Mouse (Mus musculus): Measurements from ENCODE around the gene Gm8797. TPM values are rescaled to one million over a fixed set of nuclear protein-coding genes. Genes with fewer than 3 reads are reported as not detected.
"Not testable (repeated sequence)": the region's sequence is repeated elsewhere in the genome, so short reads cannot be mapped to it uniquely, and the experiment has no call there.

Gm8797 gene
- polyA plus RNA-seq (2012; rRNA removed), result 2.3 and 2.5 TPM in 2 replicates

- WGBS, result 91% methylated on average over 9 of the region's 9 CpGs
- DNase-seq (ENCODE audit: low read depth, low spot score), result not testable (repeated sequence)
Measured at GRCm38 (mm10) chr3:5750506-5750905, at the start of gene Gm8797. Gene Gm8797, plus strand, starts transcription at chr3:5750806.

DNA sequence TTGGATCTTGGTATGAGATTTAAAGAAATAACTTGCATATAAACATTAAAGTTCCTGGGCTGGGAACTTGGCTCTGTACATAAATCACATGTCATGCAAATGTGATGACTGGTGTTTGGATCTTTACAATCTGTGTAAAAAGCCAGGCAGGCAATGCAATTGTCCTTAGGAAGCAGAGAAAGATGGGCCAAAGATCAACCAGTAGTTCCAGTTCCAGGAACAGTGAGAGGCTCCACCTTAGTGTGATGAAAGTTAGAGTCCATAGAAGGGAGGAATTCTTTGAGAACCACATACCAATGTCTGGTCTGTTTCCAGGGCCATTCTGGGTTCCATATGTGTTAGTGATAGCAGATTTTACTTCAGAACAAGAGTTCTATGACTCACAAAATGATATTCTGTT is 36.1 kb upstream of the Gm8797 start:
- DNase-seq (ENCODE audit: low read depth, low spot score), result no peak

- DNase-seq (ENCODE audit: low read depth, low spot score), result no peak
Measured at GRCm38 (mm10) chr3:5732931-5733330, 17.7 kb upstream of the Gm8797 start.

DNA sequence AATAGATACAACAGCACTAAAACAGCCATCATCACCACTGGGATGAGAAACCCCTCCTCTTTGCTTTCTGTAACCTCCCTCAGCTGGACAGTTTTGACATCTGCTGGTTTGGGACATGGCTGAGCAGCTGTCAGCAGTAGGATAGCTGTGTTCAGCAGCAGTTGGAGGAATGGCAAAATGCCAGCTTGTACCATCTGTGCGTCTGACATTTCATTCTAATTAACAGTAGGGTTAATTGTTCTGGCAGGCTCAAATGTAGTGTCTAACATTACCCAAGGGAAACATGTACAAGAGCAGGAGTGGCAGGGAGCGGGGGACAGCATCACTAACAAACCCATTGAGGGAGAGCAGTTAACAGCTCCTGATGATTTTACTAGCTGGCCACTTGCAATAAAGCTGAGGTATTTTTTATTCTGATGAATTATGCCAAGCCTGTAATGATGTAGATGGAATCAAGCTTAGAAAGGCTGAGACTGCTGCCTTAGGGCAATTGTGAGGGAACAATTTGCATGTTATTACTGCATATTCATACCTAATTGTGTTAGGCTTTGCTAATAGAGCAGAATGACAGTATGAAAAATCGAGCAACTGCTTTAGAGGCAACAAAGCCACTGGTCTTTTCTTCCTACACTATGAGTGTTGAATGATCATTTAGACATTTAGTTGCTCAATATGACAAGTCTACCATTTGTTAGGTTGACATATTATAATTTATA is 4.3 kb downstream of the Gm8797 start:
- DNase-seq (ENCODE audit: low read depth, low spot score), result no peak
- WGBS, result 43% methylated on average over 3 of the region's 3 CpGs

GRCm38 (mm10) chr3:5766256-5766655 is 15.7 kb downstream of the Gm8797 start:
- DNase-seq (ENCODE audit: low read depth, low spot score), result no peak
- WGBS, result 90% methylated on average over 3 of the region's 3 CpGs

DNA sequence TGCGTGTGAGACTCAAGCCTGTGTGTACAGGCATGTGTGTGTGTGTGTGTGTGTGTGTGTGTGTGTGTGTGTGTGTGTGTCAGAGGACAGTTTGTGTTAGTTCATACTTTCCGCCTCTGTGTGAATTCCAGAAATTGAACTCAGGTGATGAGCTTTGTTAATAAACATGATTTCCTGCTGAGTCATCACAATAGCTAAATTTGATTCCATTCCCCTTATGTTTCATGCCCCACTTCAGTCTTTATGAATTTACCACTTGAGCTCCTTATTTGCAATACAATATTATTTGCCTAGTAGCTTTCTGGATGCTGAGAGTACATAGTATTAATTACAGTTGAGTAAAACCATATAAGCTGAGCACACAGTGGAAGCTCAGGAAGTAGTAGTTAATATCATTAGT is 26.3 kb downstream of the Gm8797 start:
- DNase-seq (ENCODE audit: low read depth, low spot score), result no peak
- WGBS, result 89% methylated on average over 2 of the region's 2 CpGs

All from large intestine, adult 2 months (tissue).